Mouse (Mus musculus) MEL (cell line): ENCODE data around the gene Rps6kc1. TPM values are rescaled to one million over a fixed set of nuclear protein-coding genes. Genes with fewer than 3 reads are reported as not detected.

Experiments used
- DNase-seq: peaks from one replicate; pipeline ENCODE4 v3.0.0; 2011; ENCODE audit warnings: low read depth, low spot score
- H3K27ac ChIP-seq: 2 replicates; pipeline ENCODE4 v1.5.1; 2012; ENCODE audit warnings: low read depth, mild to moderate bottlenecking, control low read depth, low read length, moderate library complexity; ENCODE audit not compliant: control insufficient read depth
- H3K27me3 ChIP-seq, 2 experiments: fragments of 150-350 bp in 1 of 2; sonication (generic) in 1 of 2; 2 replicates each; pipeline ENCODE4 v1.6.1; 2012; ENCODE audit warnings: low read length in 2 of 2, mild to moderate bottlenecking in 2 of 2, improper control_type of control experiment in 1 of 2, moderate library complexity in 1 of 2; ENCODE audit not compliant: insufficient read depth in 2 of 2, control insufficient read depth in 1 of 2
- H3K36me3 ChIP-seq, 2 experiments: 2 replicates each; pipeline ENCODE4 v1.6.1; 2012 to 2014; ENCODE audit warnings: low read length in 2 of 2, improper control_type of control experiment in 1 of 2, inconsistent platforms in 1 of 2, mild to moderate bottlenecking in 1 of 2; ENCODE audit not compliant: insufficient read depth in 2 of 2, control insufficient read depth in 1 of 2
- H3K4me1 ChIP-seq, 2 experiments: fragments of 150-350 bp in 1 of 2; sonication (generic) in 1 of 2; 2 replicates each; pipeline ENCODE4 v1.6.1; 2012; ENCODE audit warnings: low read length in 2 of 2, improper control_type of control experiment in 1 of 2, mild to moderate bottlenecking in 1 of 2; ENCODE audit not compliant: insufficient read depth in 2 of 2, control insufficient read depth in 1 of 2
- H3K4me3 ChIP-seq, 2 experiments: fragments of 150-350 bp in 1 of 2; sonication (generic) in 1 of 2; 2 replicates each; pipeline ENCODE4 v1.5.1; 2012; ENCODE audit warnings: low read depth in 2 of 2, low read length in 2 of 2, mild to moderate bottlenecking in 2 of 2, moderate library complexity in 2 of 2, control low read depth in 1 of 2, improper control_type of control experiment in 1 of 2; ENCODE audit not compliant: control insufficient read depth in 1 of 2, insufficient read depth in 1 of 2
- H3K79me2 ChIP-seq: 2 replicates; pipeline ENCODE4 v1.6.1; 2012; ENCODE audit warnings: mild to moderate bottlenecking, low read length, moderate library complexity; ENCODE audit not compliant: control insufficient read depth, poor library complexity, insufficient read depth
- H3K9ac ChIP-seq: 2 replicates; pipeline ENCODE4 v1.6.1; 2012; ENCODE audit warnings: low read depth, mild to moderate bottlenecking, control low read depth, low read length, moderate library complexity; ENCODE audit not compliant: control insufficient read depth, poor library complexity, severe bottlenecking
- H3K9me3 ChIP-seq: fragments of 150-350 bp; sonication (generic); replicated peaks from 2 replicates; pipeline ENCODE4 v1.6.1; 2012; ENCODE audit warnings: mild to moderate bottlenecking, low read length, improper control_type of control experiment, moderate library complexity; ENCODE audit not compliant: insufficient read depth
- CHD2 ChIP-seq: IDR thresholded peaks from 2 replicates; pipeline ENCODE4 v1.6.1; 2011; ENCODE audit warnings: low read length, improper control_type of control experiment
- CTCF ChIP-seq, 3 experiments: IDR thresholded peaks in 2 of 3; conservative IDR thresholded peaks in 1 of 3; 2 replicates each; pipeline ENCODE4 v1.5.1; 2011 to 2012; ENCODE audit warnings: low read length in 3 of 3, low read depth in 2 of 3, mild to moderate bottlenecking in 2 of 3, improper control_type of control experiment in 1 of 3, inconsistent platforms in 1 of 3, mixed read lengths in 1 of 3, moderate library complexity in 1 of 3; ENCODE audit not compliant: control insufficient read depth in 1 of 3, insufficient read depth in 1 of 3, poor library complexity in 1 of 3, severe bottlenecking in 1 of 3
- ELF1 ChIP-seq: IDR thresholded peaks from 2 replicates; pipeline ENCODE4 v1.6.1; 2014; ENCODE audit warnings: low read depth, mild to moderate bottlenecking, inconsistent platforms, low read length, improper control_type of control experiment, moderate library complexity
- EP300 ChIP-seq, 2 experiments: IDR thresholded peaks; 2 replicates each; pipeline ENCODE4 v1.6.1; 2011; ENCODE audit warnings: improper control_type of control experiment in 2 of 2, low read length in 2 of 2, low read depth in 1 of 2, mild to moderate bottlenecking in 1 of 2
- ETS1 ChIP-seq: IDR thresholded peaks from 2 replicates; pipeline ENCODE4 v1.6.1; 2012; ENCODE audit warnings: low read depth, mild to moderate bottlenecking, inconsistent platforms, low read length, improper control_type of control experiment, moderate library complexity
- GATA1 ChIP-seq: IDR thresholded peaks from 2 replicates; pipeline ENCODE4 v1.6.1; 2011; ENCODE audit warnings: low read depth, low read length, improper control_type of control experiment
- HCFC1 ChIP-seq: IDR thresholded peaks from 2 replicates; pipeline ENCODE4 v1.6.1; 2012; ENCODE audit warnings: low read depth, mild to moderate bottlenecking, inconsistent platforms, low read length, improper control_type of control experiment, moderate library complexity
- JUND ChIP-seq: IDR thresholded peaks from 2 replicates; pipeline ENCODE4 v1.6.1; 2011; ENCODE audit warnings: low read depth, mild to moderate bottlenecking, improper control_type of control experiment, low read length
- MAFK ChIP-seq: IDR thresholded peaks from 2 replicates; pipeline ENCODE4 v1.6.1; 2011; ENCODE audit warnings: low read depth, mild to moderate bottlenecking, low read length, improper control_type of control experiment, borderline replicate concordance
- MAX ChIP-seq: IDR thresholded peaks from 2 replicates; pipeline ENCODE4 v1.6.1; 2011; ENCODE audit warnings: low read length, improper control_type of control experiment
- MXI1 ChIP-seq: IDR thresholded peaks from 2 replicates; pipeline ENCODE4 v1.6.1; 2011; ENCODE audit warnings: mild to moderate bottlenecking, low read depth, low read length, improper control_type of control experiment
- MYB ChIP-seq: IDR thresholded peaks from 2 replicates; pipeline ENCODE4 v1.6.1; 2011; ENCODE audit warnings: mild to moderate bottlenecking, low read depth, low read length, improper control_type of control experiment
- MYC ChIP-seq: IDR thresholded peaks from 2 replicates; pipeline ENCODE4 v1.6.1; 2011; ENCODE audit warnings: low read depth, mild to moderate bottlenecking, low read length, improper control_type of control experiment, moderate library complexity
- POLR2AphosphoS2 ChIP-seq: IDR thresholded peaks from 2 replicates; pipeline ENCODE4 v1.6.1; 2011; ENCODE audit warnings: low read length, improper control_type of control experiment
- RAD21 ChIP-seq: IDR thresholded peaks from 2 replicates; pipeline ENCODE4 v1.6.1; 2011; ENCODE audit warnings: mild to moderate bottlenecking, low read depth, low read length, improper control_type of control experiment
- RCOR1 ChIP-seq: IDR thresholded peaks from 2 replicates; pipeline ENCODE4 v1.6.1; 2012; ENCODE audit warnings: low read depth, mild to moderate bottlenecking, inconsistent platforms, low read length, improper control_type of control experiment
- SIN3A ChIP-seq: IDR thresholded peaks from 2 replicates; pipeline ENCODE4 v1.6.1; 2012; ENCODE audit warnings: low read length, improper control_type of control experiment, inconsistent platforms
- TAL1 ChIP-seq: IDR thresholded peaks from 2 replicates; pipeline ENCODE4 v1.6.1; 2012; ENCODE audit warnings: mild to moderate bottlenecking, inconsistent platforms, low read length, moderate library complexity, mixed read lengths
- TBP ChIP-seq: IDR thresholded peaks from 2 replicates; pipeline ENCODE4 v1.8.0; 2011; ENCODE audit warnings: low read depth, low read length, improper control_type of control experiment
- TCF12 ChIP-seq: IDR thresholded peaks from 2 replicates; pipeline ENCODE4 v1.6.1; 2014; ENCODE audit warnings: low read depth, mild to moderate bottlenecking, inconsistent platforms, low read length, improper control_type of control experiment, moderate library complexity
- USF2 ChIP-seq, 2 experiments: IDR thresholded peaks; 2 replicates each; pipeline ENCODE4 v1.6.1; 2011 to 2012; ENCODE audit warnings: improper control_type of control experiment in 2 of 2, low read length in 2 of 2, borderline replicate concordance in 1 of 2, inconsistent platforms in 1 of 2, low read depth in 1 of 2, mild to moderate bottlenecking in 1 of 2; ENCODE audit not compliant: insufficient read depth in 1 of 2
- ZMIZ1 ChIP-seq: IDR thresholded peaks from 2 replicates; pipeline ENCODE4 v1.6.1; 2012; ENCODE audit warnings: low read depth, mild to moderate bottlenecking, inconsistent platforms, low read length, improper control_type of control experiment, moderate library complexity
- ZNF384 ChIP-seq: IDR thresholded peaks from 2 replicates; pipeline ENCODE4 v1.6.1; 2012; ENCODE audit warnings: low read depth, mild to moderate bottlenecking, inconsistent platforms, low read length, improper control_type of control experiment
- polyA plus RNA-seq, 2 experiments: library from polyadenylated mRNA; stranded (reverse) in 1 of 2; unstranded in 1 of 2; fragments of >175 nt in 1 of 2; fragments of >200 nt in 1 of 2; gene quantifications; 2 replicates each; pipeline versions ENCODE4 v1.2.1 to v1.2.4; 2012; ENCODE audit warnings: low replicate concordance in 2 of 2, low read depth in 1 of 2; ENCODE audit not compliant: insufficient read length in 2 of 2, insufficient read depth in 1 of 2, missing spikeins in 1 of 2
- total RNA-seq: library from RNA; depleted of rRNA; stranded (reverse); fragments of 300-350 nt; gene quantifications from 2 replicates; pipeline ENCODE4 v1.2.3, GENCODE M21; 2012

Rps6kc1 gene
- total and polyA plus RNA-seq, 3 experiments = 26.2 to 26.5 TPM; not detected in 1

GRCm38 (mm10) chr1:190898186-190898585, 13.4 kb downstream of the Rps6kc1 start (continued):
- TF ChIP-seq ELF1 = no peak
- TF ChIP-seq MYB = no peak
- TF ChIP-seq SIN3A = no peak
- TF ChIP-seq JUND = no peak

GRCm38 (mm10) chr1:190893559-190894167, 17.9 kb downstream of the Rps6kc1 start:
- TF ChIP-seq GATA1 (peak; percentile 99), MYC (peak; percentile 81; the same call in 1 of the 2 replicates), POLR2AphosphoS2 (0 out of 2 replicates have a peak, but pooled peaks have one; percentile 15), TBP (peak; percentile 62), MAFK (0 out of 2 replicates have a peak, but pooled peaks have one; percentile 13), ELF1 (peak; percentile 60), EP300 (IDR thresholded peaks at IDR 0.05; ENCODE audit: low read depth in 1 of 2, low read length in 2 of 2) (peak; percentile 98), ETS1 (peak; percentile 93), ZNF384 (no peak), USF2 (IDR thresholded peaks at IDR 0.05; ENCODE audit: borderline replicate concordance in 1 of 2, insufficient read depth in 1 of 2, low read depth in 1 of 2, low read length in 2 of 2) (no peak), HCFC1 (no peak), SIN3A (peak; percentile 86), MAX (peak; percentile 52), CTCF (IDR thresholded peaks at IDR 0.05 in 2 of 3, conservative IDR thresholded peaks at IDR 0.05 in 1 of 3; ENCODE audit: control insufficient read depth in 1 of 3, insufficient read depth in 1 of 3, low read depth in 2 of 3, low read length in 3 of 3, poor library complexity in 1 of 3, severe bottlenecking in 1 of 3) (no peak), MXI1 (peak; percentile 59; the same call in 1 of the 2 replicates), MYB (peak; percentile 81; the same call in 1 of the 2 replicates), TCF12 (peak; percentile 97), RAD21 (no peak), ZMIZ1 (0 out of 2 replicates have a peak, but pooled peaks have one; percentile 54), RCOR1 (peak; percentile 84), TAL1 (peak; percentile 81), CHD2 (no peak)
- TF ChIP-seq, all 39 proteins: peak for 16
- H3K36me3 ChIP-seq = peaks cover 2 to 30% of the 10 kb centered on the region in 2 experiments; a peak in 3 of 4 replicates
- H3K27ac ChIP-seq = peak overlapping the region; percentile 95
- H3K9me3 ChIP-seq = no peaks in the 10 kb centered on the region
- peak overlapping the region; percentile 41 for H3K9ac ChIP-seq
- no peaks in the 10 kb centered on the region for H3K27me3 ChIP-seq
- H3K4me3 ChIP-seq = peak overlapping the region in 1 of 2 experiments; percentile 7; a peak in 1 of 4 replicates
- no peaks in the 10 kb centered on the region for H3K79me2 ChIP-seq
- peak; percentile 89 for DNase-seq
- peaks cover 23 to 33% of the 10 kb centered on the region in 2 experiments for H3K4me1 ChIP-seq
